Mouse (Mus musculus) bone marrow macrophage, adult 2 months (primary cell): ENCODE results near the gene Itpk1. TPM values are rescaled to one million over a fixed set of nuclear protein-coding genes. Genes with fewer than 3 reads are reported as not detected.

Source experiments
- H3K27ac ChIP-seq: 2 replicates; pipeline ENCODE4 v1.5.1; 2012; ENCODE audit warnings: low read depth, low read length; ENCODE audit not compliant: insufficient read depth
- H3K4me1 ChIP-seq: 2 replicates; pipeline ENCODE4 v1.6.1; 2012; ENCODE audit warnings: low read length; ENCODE audit not compliant: control insufficient read depth, insufficient read depth
- H3K4me3 ChIP-seq: 2 replicates; pipeline ENCODE4 v1.5.1; 2012; ENCODE audit warnings: mild to moderate bottlenecking, low read length, moderate library complexity; ENCODE audit not compliant: insufficient read depth
- CTCF ChIP-seq: IDR thresholded peaks from 2 replicates; pipeline ENCODE4 v1.5.1; 2012; ENCODE audit warnings: low read depth, mild to moderate bottlenecking, low read length, moderate library complexity
- POLR2A ChIP-seq: IDR thresholded peaks from 2 replicates; pipeline ENCODE4 v1.6.1; 2012; ENCODE audit warnings: mild to moderate bottlenecking, low read depth, low read length, borderline replicate concordance
- polyA plus RNA-seq: library from polyadenylated mRNA; stranded (reverse); fragments of >200 nt; gene quantifications from 2 replicates; pipeline ENCODE4 v1.2.4, GENCODE M21; 2012; ENCODE audit not compliant: missing spikeins, insufficient read depth, insufficient read length

The Itpk1 gene
- polyA plus RNA-seq, 1 experiment, result 23.5 TPM

- Histone ChIP-seq H3K27ac (no peak overlapping the region), H3K4me3 (no peak overlapping the region), H3K4me1 (no peaks in the 10 kb centered on the region)
- TF ChIP-seq POLR2A (no peak), CTCF (no peak)
These were observed 102.3 kb downstream of the Itpk1 start for GRCm38 (mm10) chr12:102602255-102603041.

DNA sequence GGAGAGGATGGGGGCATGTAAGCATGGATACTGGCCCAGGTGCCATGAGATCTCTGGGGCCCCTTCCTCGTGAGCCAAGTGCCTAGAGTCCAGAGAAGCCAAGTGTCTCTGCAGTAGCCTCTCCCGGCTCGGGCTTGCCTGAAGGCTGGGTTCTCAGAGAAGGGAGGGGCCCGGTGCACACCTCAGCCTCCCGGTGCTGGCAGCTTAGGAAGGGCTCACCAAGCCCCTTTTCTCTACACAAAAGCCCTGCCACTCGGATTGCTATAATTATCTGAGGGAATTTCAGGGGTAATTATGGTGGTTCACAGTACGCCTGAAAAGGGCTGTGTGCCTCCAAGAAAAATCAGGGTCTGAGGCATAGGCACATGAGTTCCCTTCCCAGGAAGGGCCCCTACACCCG, 102.9 kb downstream of the Itpk1 start:
- H3K27ac ChIP-seq, result no peak overlapping the region
- H3K4me3 ChIP-seq, result no peak overlapping the region
- no peak for TF ChIP-seq CTCF
- no peak for TF ChIP-seq POLR2A
- no peaks in the 10 kb centered on the region for H3K4me1 ChIP-seq

DNA sequence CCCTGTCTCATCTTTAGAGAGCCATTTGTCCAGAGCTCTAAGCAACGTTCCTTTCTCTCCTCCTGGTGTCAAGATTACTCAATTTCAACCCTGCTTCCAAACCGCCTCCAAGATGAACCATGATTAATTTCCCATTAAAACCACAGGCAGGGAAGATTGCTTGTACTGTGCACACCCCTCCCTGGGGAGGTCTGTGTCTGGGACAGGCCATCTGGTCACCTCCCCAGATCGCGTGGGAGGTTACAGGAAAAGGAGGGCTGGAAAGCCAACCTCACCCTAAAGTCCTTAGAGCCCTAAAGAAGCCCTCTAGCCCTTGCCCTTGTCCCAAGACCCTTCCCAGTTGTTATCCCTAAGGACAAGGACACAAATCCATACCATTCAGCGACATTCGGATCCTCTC, 104.4 kb downstream of the Itpk1 start:
- Histone ChIP-seq H3K4me1 (no peaks in the 10 kb centered on the region), H3K4me3 (no peak overlapping the region), H3K27ac (no peak overlapping the region)
- TF ChIP-seq POLR2A (no peak), CTCF (no peak)

DNA sequence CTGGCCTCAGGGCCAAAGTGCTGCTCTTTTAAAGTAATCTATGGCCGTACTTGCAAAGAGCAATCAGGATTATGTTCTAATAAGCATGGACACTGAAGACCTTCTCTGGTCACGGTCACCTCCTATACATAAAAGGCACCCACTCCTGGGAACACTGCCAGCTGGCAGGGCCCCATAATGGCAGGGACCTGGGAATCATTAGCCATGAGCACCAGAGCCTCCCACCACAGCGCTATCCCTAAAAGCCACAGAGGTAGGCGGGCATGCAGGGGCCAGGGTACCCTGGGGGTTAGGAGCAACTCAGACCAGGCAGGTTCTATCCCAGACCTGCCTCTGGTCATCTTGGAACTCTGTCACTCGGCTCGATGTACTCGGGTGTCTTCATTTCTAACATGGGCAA, 104.9 kb downstream of the Itpk1 start:
- Histone ChIP-seq H3K27ac (no peak overlapping the region), H3K4me3 (no peak overlapping the region), H3K4me1 (no peaks in the 10 kb centered on the region)
- TF ChIP-seq POLR2A, result no peak

- TF ChIP-seq CTCF, result no peak
- no peak for TF ChIP-seq POLR2A
- Histone ChIP-seq H3K4me1 (no peaks in the 10 kb centered on the region), H3K4me3 (no peak overlapping the region), H3K27ac (no peak overlapping the region)
These were observed 106.2 kb downstream of the Itpk1 start for GRCm38 (mm10) chr12:102598535-102598934.

- TF ChIP-seq POLR2A (no peak), CTCF (no peak)
- H3K4me3 ChIP-seq, result no peak overlapping the region
- H3K27ac ChIP-seq, result no peak overlapping the region
- H3K4me1 ChIP-seq, result no peaks in the 10 kb centered on the region
These were observed 107.3 kb downstream of the Itpk1 start for GRCm38 (mm10) chr12:102597466-102597865.

GRCm38 (mm10) chr12:102596410-102596809, 108.3 kb downstream of the Itpk1 start:
- H3K27ac ChIP-seq, result no peak overlapping the region
- no peak overlapping the region for H3K4me3 ChIP-seq
- H3K4me1 ChIP-seq, result no peaks in the 10 kb centered on the region
- TF ChIP-seq CTCF, result peak; percentile 87
- TF ChIP-seq POLR2A, result no peak

DNA sequence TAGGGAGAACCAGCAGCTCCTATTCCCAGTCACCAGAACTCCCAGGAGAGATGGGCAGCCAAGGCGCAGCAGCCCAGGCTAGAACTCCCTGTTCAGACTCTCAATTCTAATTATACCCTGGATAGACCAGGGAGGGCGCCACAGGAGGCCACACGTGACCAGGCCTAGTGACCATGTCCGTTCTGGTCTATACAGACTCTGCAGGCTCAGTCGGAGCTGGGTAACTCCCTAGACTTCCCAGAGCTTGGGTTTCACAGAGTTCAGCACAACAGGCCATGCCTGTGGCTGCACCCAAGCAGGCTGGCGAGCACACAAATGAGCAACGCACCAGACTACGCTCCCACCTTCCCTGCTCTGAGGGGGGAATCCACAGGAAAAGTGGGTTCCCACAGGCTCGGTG, 110.1 kb downstream of the Itpk1 start:
- Histone ChIP-seq H3K4me1 (no peaks in the 10 kb centered on the region), H3K27ac (no peak overlapping the region), H3K4me3 (no peak overlapping the region)
- TF ChIP-seq CTCF, result no peak
- TF ChIP-seq POLR2A, result no peak

- TF ChIP-seq CTCF (no peak), POLR2A (no peak)
- no peak overlapping the region for H3K27ac ChIP-seq
- H3K4me1 ChIP-seq, result no peaks in the 10 kb centered on the region
- H3K4me3 ChIP-seq, result no peak overlapping the region
These were observed 111.0 kb downstream of the Itpk1 start for GRCm38 (mm10) chr12:102593699-102594098.

DNA sequence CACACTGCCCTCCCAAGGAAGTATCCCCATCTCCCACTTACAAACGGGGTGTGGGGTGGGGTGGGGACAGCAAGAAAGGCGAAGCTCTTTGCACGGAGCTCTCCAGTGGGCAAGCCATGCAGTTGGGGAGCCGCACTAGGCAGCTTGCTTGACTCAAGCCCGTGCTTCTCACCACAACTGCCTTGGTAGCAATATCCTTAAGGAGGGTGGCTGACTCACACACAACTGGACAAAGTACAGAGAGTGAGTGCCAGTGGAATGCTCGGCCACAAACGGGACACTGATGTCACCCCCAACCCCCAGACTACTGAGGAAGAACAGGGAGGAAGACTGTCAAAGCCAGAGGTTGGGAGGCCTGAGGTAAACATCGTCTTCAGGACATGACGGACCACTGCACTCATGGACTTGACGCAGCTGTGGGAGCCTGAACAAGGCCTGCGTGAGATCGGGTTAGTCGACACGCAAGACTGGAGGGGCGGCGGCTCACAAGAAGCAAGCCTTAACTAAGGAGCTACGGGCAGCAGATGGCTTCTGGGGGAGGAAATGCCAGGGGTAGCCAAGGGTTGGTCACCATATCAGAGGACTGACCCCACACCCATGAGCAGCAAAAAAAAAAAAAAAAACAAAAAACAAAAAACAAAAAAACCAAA, 113.9 kb downstream of the Itpk1 start:
- TF ChIP-seq POLR2A (no peak), CTCF (no peak)
- H3K4me3 ChIP-seq, result no peak overlapping the region
- H3K4me1 ChIP-seq, result no peaks in the 10 kb centered on the region
- no peak overlapping the region for H3K27ac ChIP-seq
